Mouse (Mus musculus) frontal cortex, postnatal 14 days (tissue): ENCODE measurements at regions not wholly inside any gene's neighbourhood (a gene's known extent, or its start where the extent isn't known, plus 50 kb on each side); places are given as distances from the start of the nearest gene placed in this dataset.

Experiments
- DNase-seq, 2 experiments: peaks; one replicate each; pipeline ENCODE4 v3.0.0; 2022; ENCODE audit warnings: low spot score in 2 of 2

GRCm38 (mm10) chr5:43136142-43136541 lies 96.8 kb upstream of the Cpeb2 start:
- DNase-seq, result no peak

GRCm38 (mm10) chr5:43137777-43138176 lies 95.2 kb upstream of the Cpeb2 start:
- DNase-seq, result no peak

- DNase-seq, result no peak
Measured at GRCm38 (mm10) chr5:43138931-43139486, 94.0 kb upstream of the Cpeb2 start.

- no peak for DNase-seq
Measured at GRCm38 (mm10) chr5:43139813-43140212, 93.2 kb upstream of the Cpeb2 start.

- DNase-seq, result no peak
Measured at GRCm38 (mm10) chr5:43145939-43146338, 87.0 kb upstream of the Cpeb2 start.

GRCm38 (mm10) chr5:43146928-43147327 lies 86.0 kb upstream of the Cpeb2 start:
- DNase-seq, result no peak

- DNase-seq, result no peak
Measured at GRCm38 (mm10) chr5:43148486-43148885, 84.5 kb upstream of the Cpeb2 start.

GRCm38 (mm10) chr5:43149559-43149958 lies 83.4 kb upstream of the Cpeb2 start:
- no peak for DNase-seq

GRCm38 (mm10) chr5:43151099-43151774 lies 81.7 kb upstream of the Cpeb2 start:
- DNase-seq, result no peak

GRCm38 (mm10) chr5:43152119-43152611 lies 80.8 kb upstream of the Cpeb2 start:
- DNase-seq, result peak in 1 of 2 experiments; percentile 12

- DNase-seq, result no peak
Measured at GRCm38 (mm10) chr5:43152881-43153280, 80.1 kb upstream of the Cpeb2 start.

- DNase-seq, result no peak
Measured at GRCm38 (mm10) chr5:43156771-43157170, 76.2 kb upstream of the Cpeb2 start.

GRCm38 (mm10) chr5:43160140-43160539 lies 72.8 kb upstream of the Cpeb2 start:
- no peak for DNase-seq

- no peak for DNase-seq
Measured at GRCm38 (mm10) chr5:43181475-43181874, 51.5 kb upstream of the Cpeb2 start.
